Mouse (Mus musculus) left cerebral cortex, adult 18-20 months (tissue): ENCODE measurements around the gene Gpn1. TPM values are rescaled to one million over a fixed set of nuclear protein-coding genes. Genes with fewer than 3 reads are reported as not detected.
"Not testable (repeated sequence)": the region's sequence is repeated elsewhere in the genome, so short reads cannot be mapped to it uniquely, and the experiment has no call there.

Experiments used
- DNase-seq, 2 experiments: peaks; one replicate each; pipeline ENCODE4 v3.0.0; 2021 to 2022; ENCODE audit warnings: low spot score in 2 of 2, mixed read lengths in 1 of 2
- long read RNA-seq, 2 experiments: library from polyadenylated mRNA; stranded (forward); transcript quantifications; one replicate each; pipeline ENCODE4 v2.0.0; 2021
- total RNA-seq, 2 experiments: library from RNA; stranded (reverse); gene quantifications; 2 replicates each; pipeline ENCODE4 v1.2.3; 2021

The Gpn1 gene
- total RNA-seq = 10 to 100 TPM; 30.1 to 35.5 TPM
- long read RNA-seq, experiment 1, transcript Gpn1-201 (14 exons, 3,144 nt) = major isoform, 77 of 101 reads
- long read RNA-seq, experiment 1, partial matches to known transcripts = 1 of 101 reads
- long read RNA-seq, experiment 1, other reads (novel, unspliced or antisense) = 23 of 101 reads
- long read RNA-seq, experiment 2, transcript Gpn1-201 (14 exons, 3,144 nt) = major isoform, 56 of 72 reads
- long read RNA-seq, experiment 2, partial matches to known transcripts = 1 of 72 reads
- long read RNA-seq, experiment 2, other reads (novel, unspliced or antisense) = 15 of 72 reads

GRCm38 (mm10) chr5:31494513-31495297, at the start of gene Gpn1:
TSS of gene Gpn1 (plus strand) at chr5:31494741.
- peak; percentile 89 to 93 for DNase-seq

- DNase-seq = no peak
Observed at GRCm38 (mm10) chr5:31451336-31451735, 43.2 kb upstream of the Gpn1 start.

- DNase-seq = peak; percentile 85 to 92
Observed at GRCm38 (mm10) chr5:31451878-31452561, 42.5 kb upstream of the Gpn1 start, which contains the start of gene Zfp512. TSS of gene Zfp512 (plus strand) at chr5:31452431.

GRCm38 (mm10) chr5:31452562-31452878, 42.0 kb upstream of the Gpn1 start:
- no peak for DNase-seq

GRCm38 (mm10) chr5:31452886-31453410, 41.6 kb upstream of the Gpn1 start:
- DNase-seq = no peak

GRCm38 (mm10) chr5:31467798-31468197, 26.7 kb upstream of the Gpn1 start:
- DNase-seq = no peak

- DNase-seq = no peak
Observed at GRCm38 (mm10) chr5:31469711-31470110, 24.8 kb upstream of the Gpn1 start.

- peak; percentile 36 to 46 for DNase-seq
Observed at GRCm38 (mm10) chr5:31470334-31470733, 24.2 kb upstream of the Gpn1 start.

GRCm38 (mm10) chr5:31480536-31480935, 14.0 kb upstream of the Gpn1 start:
- DNase-seq = no peak

GRCm38 (mm10) chr5:31485440-31485839, 9.1 kb upstream of the Gpn1 start, which contains the start of gene 4930548H24Rik:
TSS of gene 4930548H24Rik (plus strand) at chr5:31485740.
- DNase-seq = no peak

- no peak for DNase-seq
Observed at GRCm38 (mm10) chr5:31487889-31488288, 6.7 kb upstream of the Gpn1 start.

GRCm38 (mm10) chr5:31489116-31489769, 5.3 kb upstream of the Gpn1 start:
- DNase-seq = no peak

GRCm38 (mm10) chr5:31492031-31492430, 2.5 kb upstream of the Gpn1 start:
- DNase-seq = no peak

- DNase-seq = no peak
Observed at GRCm38 (mm10) chr5:31504843-31505242, 10.3 kb downstream of the Gpn1 start.

GRCm38 (mm10) chr5:31512481-31512880, 17.9 kb downstream of the Gpn1 start:
- no peak for DNase-seq

- no peak for DNase-seq
Observed at GRCm38 (mm10) chr5:31520556-31520955, 26.0 kb downstream of the Gpn1 start.

- DNase-seq = peak; percentile 63 to 72
Observed at GRCm38 (mm10) chr5:31526354-31527116, 32.0 kb downstream of the Gpn1 start, which contains the start of gene Slc4a1ap. TSS of gene Slc4a1ap (plus strand) at chr5:31526995.

GRCm38 (mm10) chr5:31527117-31527680, 32.7 kb downstream of the Gpn1 start:
- DNase-seq = no peak

GRCm38 (mm10) chr5:31527707-31528106, 33.2 kb downstream of the Gpn1 start, which contains the start of gene Supt7l:
TSS of gene Supt7l (minus strand) at chr5:31527807.
- DNase-seq = not testable (repeated sequence)

GRCm38 (mm10) chr5:31528560-31528959, 34.0 kb downstream of the Gpn1 start:
- no peak for DNase-seq
